Mouse (Mus musculus) E14TG2a.4 (cell line): ENCODE data around the gene Aldh9a1.

Experiments used
- H3K27me3 ChIP-seq: 2 replicates; pipeline ENCODE4 v1.6.1; 2014; ENCODE audit warnings: low read length, control low read depth; ENCODE audit not compliant: insufficient read depth
- H3K36me3 ChIP-seq: 2 replicates; pipeline ENCODE4 v1.6.1; 2014; ENCODE audit warnings: low read length, control low read depth; ENCODE audit not compliant: insufficient read depth
- H3K4me1 ChIP-seq: replicated peaks from 2 replicates; pipeline ENCODE4 v1.6.1; 2014; ENCODE audit warnings: low read depth, low read length, control low read depth
- H3K4me3 ChIP-seq: replicated peaks from 2 replicates; pipeline ENCODE4 v1.5.1; 2014; ENCODE audit warnings: mild to moderate bottlenecking, low read length
- H3K9me3 ChIP-seq: 2 replicates; pipeline ENCODE4 v1.6.1; 2014; ENCODE audit warnings: low read length, control low read depth
- CTCF ChIP-seq: conservative IDR thresholded peaks from 2 replicates; pipeline ENCODE4 v1.5.1; 2014; ENCODE audit warnings: low read length
- NANOG ChIP-seq: IDR thresholded peaks from 2 replicates; pipeline ENCODE4 v1.6.1; 2014; ENCODE audit warnings: borderline replicate concordance, low read length, mixed read lengths
- POU5F1 ChIP-seq: IDR thresholded peaks from 2 replicates; pipeline ENCODE4 v1.6.1; 2014; ENCODE audit warnings: low read length, borderline replicate concordance

The Aldh9a1 gene

GRCm38 (mm10) chr1:167391241-167391640 lies 41.5 kb downstream of the Aldh9a1 start:
- no peak overlapping the region for H3K4me3 ChIP-seq
- no peaks in the 10 kb centered on the region for H3K36me3 ChIP-seq
- TF ChIP-seq NANOG = no peak
- H3K4me1 ChIP-seq = peaks cover 19% of the 10 kb centered on the region
- H3K27me3 ChIP-seq = peaks cover 20% of the 10 kb centered on the region; the same call in 1 of the 2 replicates
- H3K9me3 ChIP-seq = no peaks in the 10 kb centered on the region

- Histone ChIP-seq H3K4me3 (peak overlapping the region; percentile 89), H3K27me3 (peaks cover 26% of the 10 kb centered on the region; the same call in 1 of the 2 replicates), H3K4me1 (peaks cover 19% of the 10 kb centered on the region), H3K9me3 (no peaks in the 10 kb centered on the region), H3K36me3 (no peaks in the 10 kb centered on the region)
- TF ChIP-seq CTCF = no peak
- TF ChIP-seq NANOG = no peak
- no peak for TF ChIP-seq POU5F1
Observed at GRCm38 (mm10) chr1:167392031-167392640, 42.3 kb downstream of the Aldh9a1 start.

- Histone ChIP-seq H3K4me3 (peak overlapping the region; percentile 89), H3K4me1 (peaks cover 19% of the 10 kb centered on the region), H3K9me3 (no peaks in the 10 kb centered on the region), H3K36me3 (no peaks in the 10 kb centered on the region), H3K27me3 (peaks cover 24% of the 10 kb centered on the region; the same call in 1 of the 2 replicates)
- no peak for TF ChIP-seq NANOG
- TF ChIP-seq POU5F1 = no peak
- no peak for TF ChIP-seq CTCF
Observed at GRCm38 (mm10) chr1:167392687-167393086, 42.9 kb downstream of the Aldh9a1 start.

GRCm38 (mm10) chr1:167393281-167393680 lies 43.5 kb downstream of the Aldh9a1 start:
- Histone ChIP-seq H3K4me3 (peak overlapping the region; percentile 89), H3K27me3 (peaks cover 23% of the 10 kb centered on the region; the same call in 1 of the 2 replicates), H3K36me3 (no peaks in the 10 kb centered on the region)

GRCm38 (mm10) chr1:167393683-167394492 lies 44.1 kb downstream of the Aldh9a1 start, which contains the start of gene Mgst3:
Mgst3 (minus strand) TSS chr1:167393841.
- Histone ChIP-seq H3K4me1 (peaks cover 19% of the 10 kb centered on the region), H3K4me3 (peak within 1 kb of the TSS; percentile 89), H3K27me3 (peaks cover 21% of the 10 kb centered on the region; the same call in 1 of the 2 replicates), H3K9me3 (no peaks in the 10 kb centered on the region), H3K36me3 (no peaks in the 10 kb centered on the region)
- TF ChIP-seq NANOG (no peak), CTCF (peak; percentile 40)

More at GRCm38 (mm10) chr1:167393281-167393680, 43.5 kb downstream of the Aldh9a1 start:
- no peaks in the 10 kb centered on the region for H3K9me3 ChIP-seq
- H3K4me1 ChIP-seq = peaks cover 19% of the 10 kb centered on the region
- TF ChIP-seq CTCF (no peak), POU5F1 (no peak), NANOG (no peak)

GRCm38 (mm10) chr1:167405237-167405636 lies 55.4 kb downstream of the Aldh9a1 start:
- Histone ChIP-seq H3K27me3 (peaks cover 30% of the 10 kb centered on the region), H3K4me3 (no peak overlapping the region), H3K4me1 (no peaks in the 10 kb centered on the region), H3K9me3 (peaks cover 6% of the 10 kb centered on the region; the same call in 1 of the 2 replicates), H3K36me3 (no peaks in the 10 kb centered on the region)
- TF ChIP-seq NANOG = no peak
- no peak for TF ChIP-seq POU5F1
- no peak for TF ChIP-seq CTCF

GRCm38 (mm10) chr1:167409601-167410000 lies 59.8 kb downstream of the Aldh9a1 start:
- H3K9me3 ChIP-seq = no peaks in the 10 kb centered on the region
- H3K27me3 ChIP-seq = peaks cover 34% of the 10 kb centered on the region
- no peaks in the 10 kb centered on the region for H3K36me3 ChIP-seq
- H3K4me3 ChIP-seq = no peak overlapping the region
- H3K4me1 ChIP-seq = no peaks in the 10 kb centered on the region
- TF ChIP-seq POU5F1 (no peak), NANOG (no peak), CTCF (no peak)

- H3K4me3 ChIP-seq = no peak overlapping the region
- no peaks in the 10 kb centered on the region for H3K36me3 ChIP-seq
- H3K4me1 ChIP-seq = no peaks in the 10 kb centered on the region
- H3K9me3 ChIP-seq = no peaks in the 10 kb centered on the region
- H3K27me3 ChIP-seq = peaks cover 20% of the 10 kb centered on the region
- TF ChIP-seq NANOG (no peak), CTCF (no peak), POU5F1 (no peak)
Observed at GRCm38 (mm10) chr1:167411991-167412715, 62.4 kb downstream of the Aldh9a1 start.
